8 mouse cellular contexts compared by ENCODE assay signal in genomic region chr17:25795609-25796092, GRCm38 (mm10). TPM values are rescaled to one million over a fixed set of nuclear protein-coding genes. Genes with fewer than 3 reads are reported as not detected.
DNase-seq lines count a peak whose midpoint lies in the region; ATAC-seq lines count a peak whose summit lies in the region.
"Had no signal": no experiment of that assay in that cellular context is flagged by ENCODE, and none has a peak within 500 bp of the region (broad histone marks: within the 10 kb centered on the region; RNA-seq: fewer than 3 reads in every experiment).

Gene AC134908.4, minus strand, starts transcription at chr17:25795659.

- peaks cover 69% of the 10 kb centered on the region for H3K4me1 ChIP-seq in megakaryocyte, embryonic 14.5 days
- H3K4me1 ChIP-seq in hindbrain, embryonic 15.5 days (replicated peaks) = peaks cover 55% of the 10 kb centered on the region
- H3K4me1 ChIP-seq in limb, embryonic 10.5 days = peaks cover 68% of the 10 kb centered on the region
- peaks cover 32% of the 10 kb centered on the region for H3K4me1 ChIP-seq in neural tube, embryonic 14.5 days (ENCODE audit: control insufficient read depth, insufficient read depth, low read length)

- H3K9ac ChIP-seq in hindbrain, embryonic 15.5 days = peak within 1 kb of the TSS; percentile 36
- H3K9ac ChIP-seq in neural tube, embryonic 14.5 days (replicated peaks; ENCODE audit: low read depth, low read length) = peak within 1 kb of the TSS; percentile 44

- H3K36me3 ChIP-seq in megakaryocyte, embryonic 14.5 days (replicated peaks; ENCODE audit: low read length) = peaks cover 15% of the 10 kb centered on the region
- no peaks in the 10 kb centered on the region for H3K36me3 ChIP-seq in hindbrain, embryonic 15.5 days
- H3K36me3 ChIP-seq in limb, embryonic 10.5 days = peaks cover 28% of the 10 kb centered on the region
- no peaks in the 10 kb centered on the region for H3K36me3 ChIP-seq in neural tube, embryonic 14.5 days (ENCODE audit: control insufficient read depth, insufficient read depth, low read length)

- peak within 1 kb of the TSS; percentile 92 for H3K4me2 ChIP-seq in hindbrain, embryonic 15.5 days
- peak within 1 kb of the TSS; percentile 69 for H3K4me2 ChIP-seq in neural tube, embryonic 14.5 days (ENCODE audit: low read depth, low read length)

- H3K4me3 ChIP-seq in megakaryocyte, embryonic 14.5 days (replicated peaks) = peak within 1 kb of the TSS; percentile 91
- H3K4me3 ChIP-seq in hindbrain, embryonic 15.5 days = peak within 1 kb of the TSS; percentile 52
- peak within 1 kb of the TSS; percentile 87 for H3K4me3 ChIP-seq in limb, embryonic 10.5 days
- peak within 1 kb of the TSS; percentile 49 for H3K4me3 ChIP-seq in neural tube, embryonic 14.5 days (ENCODE audit: low read depth, low read length)

- peak within 1 kb of the TSS; percentile 95 for H3K27ac ChIP-seq in hindbrain, embryonic 15.5 days (replicated peaks)
- peak within 1 kb of the TSS; percentile 91 for H3K27ac ChIP-seq in limb, embryonic 10.5 days
- peak within 1 kb of the TSS; percentile 57 for H3K27ac ChIP-seq in neural tube, embryonic 14.5 days (ENCODE audit: low read depth, low read length)

- H3K9me3 ChIP-seq in megakaryocyte, embryonic 14.5 days = no peaks in the 10 kb centered on the region
- no peaks in the 10 kb centered on the region for H3K9me3 ChIP-seq in hindbrain, embryonic 15.5 days
- H3K9me3 ChIP-seq in limb, embryonic 10.5 days (replicated peaks) = no peaks in the 10 kb centered on the region
- H3K9me3 ChIP-seq in neural tube, embryonic 14.5 days (ENCODE audit: control insufficient read depth, low read length) = no peaks in the 10 kb centered on the region

- no peak for ATAC-seq in megakaryocyte, adult 5-6 weeks (ENCODE audit: poor library complexity, severe bottlenecking)
- peak; percentile 62 for ATAC-seq in hindbrain, embryonic 15.5 days (ENCODE audit: low FRiP score, low read depth)
- peak; percentile 12; the same call in 1 of the 2 replicates for ATAC-seq in neural tube, embryonic 14.5 days (ENCODE audit: low read depth)

- H3K27me3 ChIP-seq in megakaryocyte, embryonic 14.5 days (replicated peaks) = peaks cover 21% of the 10 kb centered on the region
- H3K27me3 ChIP-seq in hindbrain, embryonic 15.5 days = peaks cover 9% of the 10 kb centered on the region; the same call in 1 of the 2 replicates
- H3K27me3 ChIP-seq in limb, embryonic 10.5 days (ENCODE audit: low read depth, poor library complexity, severe bottlenecking) = no peaks in the 10 kb centered on the region
- no peaks in the 10 kb centered on the region for H3K27me3 ChIP-seq in neural tube, embryonic 14.5 days (ENCODE audit: control insufficient read depth, insufficient read depth, low read length)

- 4% methylated on average over 6 of the region's 6 CpGs for WGBS in hindbrain, embryonic 15.5 days
- 2% methylated on average over 6 of the region's 6 CpGs for WGBS in limb, embryonic 10.5 days
- 8% methylated on average over 6 of the region's 6 CpGs for WGBS in neural tube, embryonic 14.5 days

- DNase-seq in embryo, embryonic 9.5 days (ENCODE audit: extremely low spot score) = peak; percentile 95
- DNase-seq in limb, embryonic 10.5 days (ENCODE audit: low spot score) = peak; percentile 77
- no peak for DNase-seq in gastrocnemius, postnatal 4 days (ENCODE audit: low spot score in 2 of 2)

RNA-seq across cellular contexts. Expression of gene AC134908.4, which starts in this region (rescaled TPM):
- not detected in 2 replicates for polyA plus RNA-seq in megakaryocyte, embryonic 14.5 days (2012; ENCODE audit: insufficient read depth, low replicate concordance)
- total RNA-seq in megakaryocyte, adult 5-6 weeks (2015) = 0.69 and 7.2 TPM in 2 replicates
- total RNA-seq in megakaryocyte, adult 5-6 weeks (2017) = not detected in 2 replicates
- polyA plus RNA-seq in hindbrain, embryonic 15.5 days (2015; fragmentation: Nextera tagmentation; extraction: Ambion mirVana) = 2.0 TPM in 1 of 2 replicates, not detected in the other
- 0.76 TPM in 1 of 2 replicates, not detected in the other for polyA plus RNA-seq in limb, embryonic 10.5 days (2016; fragmentation: Nextera tagmentation; extraction: Ambion mirVana)
- polyA plus RNA-seq in neural tube, embryonic 14.5 days (2014; fragmentation: Nextera tagmentation; extraction: Ambion mirVana) = 0.55 TPM in 1 of 2 replicates, not detected in the other
- under 1 TPM in 1 of 2 experiments, not detected in 1; 0.75 TPM for total RNA-seq in gastrocnemius, postnatal 4 days (2021)
- total RNA-seq: heart, postnatal 10 days had no signal

Comparison
In these comparisons a context has a peak if more than half of its experiments do, and no peak if none do; other contexts are left out.
1. Peak in DNase-seq, H3K4me3 ChIP-seq and H3K27ac ChIP-seq in limb, embryonic 10.5 days; RNA of the gene not detected or under 1 TPM.
2. Peak in ATAC-seq, H3K4me3 ChIP-seq, H3K27ac ChIP-seq, H3K9ac ChIP-seq and H3K4me2 ChIP-seq in neural tube, embryonic 14.5 days; RNA of the gene not detected or under 1 TPM.